Mouse (Mus musculus) embryonic fibroblast, embryonic 13.5 days (primary cell): ENCODE measurements around the gene Gpatch1. TPM values are rescaled to one million over a fixed set of nuclear protein-coding genes. Genes with fewer than 3 reads are reported as not detected.

Experiments used
- H3K27ac ChIP-seq: 2 replicates; pipeline ENCODE4 v1.5.1; 2012; ENCODE audit warnings: low read length, control low read depth, inconsistent platforms; ENCODE audit not compliant: insufficient read depth
- H3K4me1 ChIP-seq: 2 replicates; pipeline ENCODE4 v1.6.1; 2011; ENCODE audit warnings: low read length; ENCODE audit not compliant: control insufficient read depth, insufficient read depth
- H3K4me3 ChIP-seq: 2 replicates; pipeline ENCODE4 v1.5.1; 2011; ENCODE audit warnings: mild to moderate bottlenecking, control low read depth, low read length; ENCODE audit not compliant: insufficient read depth
- CTCF ChIP-seq: IDR thresholded peaks from 2 replicates; pipeline ENCODE4 v1.5.1; 2011; ENCODE audit warnings: mild to moderate bottlenecking, control low read depth, low read length, moderate library complexity, borderline replicate concordance; ENCODE audit not compliant: insufficient read depth
- POLR2A ChIP-seq: IDR thresholded peaks from 2 replicates; pipeline ENCODE4 v1.6.1; 2011; ENCODE audit warnings: low read depth, mild to moderate bottlenecking, control low read depth, low read length, moderate library complexity
- polyA plus RNA-seq: library from polyadenylated mRNA; stranded (reverse); fragments of >200 nt; gene quantifications from 2 replicates; pipeline ENCODE4 v1.2.4, GENCODE M21; 2011; ENCODE audit warnings: low read depth; ENCODE audit not compliant: missing spikeins, insufficient read length

Gpatch1 gene
- polyA plus RNA-seq, 1 experiment = 9.8 TPM

GRCm38 (mm10) chr7:35349022-35349421 is 30.8 kb upstream of the Gpatch1 start:
- Histone ChIP-seq H3K4me1 (no peaks in the 10 kb centered on the region), H3K27ac (no peak overlapping the region), H3K4me3 (no peak overlapping the region)
- TF ChIP-seq CTCF = no peak
- no peak for TF ChIP-seq POLR2A

GRCm38 (mm10) chr7:35347918-35348700 is 29.9 kb upstream of the Gpatch1 start:
- TF ChIP-seq CTCF (no peak), POLR2A (no peak)
- no peak overlapping the region for H3K27ac ChIP-seq
- H3K4me3 ChIP-seq = no peak overlapping the region
- H3K4me1 ChIP-seq = no peaks in the 10 kb centered on the region

GRCm38 (mm10) chr7:35344785-35345330 is 26.6 kb upstream of the Gpatch1 start:
- TF ChIP-seq CTCF = no peak
- TF ChIP-seq POLR2A = no peak
- H3K4me3 ChIP-seq = no peak overlapping the region
- H3K4me1 ChIP-seq = no peaks in the 10 kb centered on the region
- H3K27ac ChIP-seq = no peak overlapping the region

GRCm38 (mm10) chr7:35342498-35342897 is 24.3 kb upstream of the Gpatch1 start:
- Histone ChIP-seq H3K27ac (no peak overlapping the region), H3K4me3 (no peak overlapping the region), H3K4me1 (no peaks in the 10 kb centered on the region)
- TF ChIP-seq POLR2A = no peak
- TF ChIP-seq CTCF = no peak

- Histone ChIP-seq H3K27ac (no peak overlapping the region), H3K4me1 (no peaks in the 10 kb centered on the region), H3K4me3 (no peak overlapping the region)
- TF ChIP-seq CTCF = no peak
- TF ChIP-seq POLR2A = no peak
These were observed 23.0 kb upstream of the Gpatch1 start for GRCm38 (mm10) chr7:35341282-35341681.

- Histone ChIP-seq H3K27ac (no peak overlapping the region), H3K4me3 (no peak overlapping the region), H3K4me1 (no peaks in the 10 kb centered on the region)
- no peak for TF ChIP-seq CTCF
- no peak for TF ChIP-seq POLR2A
These were observed 22.0 kb upstream of the Gpatch1 start for GRCm38 (mm10) chr7:35340196-35340595.

- no peak for TF ChIP-seq POLR2A
- H3K4me1 ChIP-seq = no peaks in the 10 kb centered on the region; the same call in 1 of the 2 replicates
- H3K27ac ChIP-seq = no peak overlapping the region
- H3K4me3 ChIP-seq = peak overlapping the region; percentile 58
These were observed 16.6 kb upstream of the Gpatch1 start for GRCm38 (mm10) chr7:35334527-35335452.

- TF ChIP-seq CTCF (no peak), POLR2A (peak; percentile 43; the same call in 1 of the 2 replicates)
- no peaks in the 10 kb centered on the region; the same call in 1 of the 2 replicates for H3K4me1 ChIP-seq
- H3K27ac ChIP-seq = no peak within 1 kb of the TSS
- H3K4me3 ChIP-seq = peak within 1 kb of the TSS; percentile 58
These were observed 15.7 kb upstream of the Gpatch1 start, which contains the start of gene Rhpn2 for GRCm38 (mm10) chr7:35333692-35334526. Gene Rhpn2, plus strand, starts transcription at chr7:35334170.

- no peaks in the 10 kb centered on the region; the same call in 1 of the 2 replicates for H3K4me1 ChIP-seq
- no peak overlapping the region for H3K27ac ChIP-seq
These were observed 15.0 kb upstream of the Gpatch1 start for GRCm38 (mm10) chr7:35333231-35333651.

More at GRCm38 (mm10) chr7:35333231-35333651, 15.0 kb upstream of the Gpatch1 start:
- no peak for TF ChIP-seq POLR2A
- no peak for TF ChIP-seq CTCF
- peak overlapping the region; percentile 45 for H3K4me3 ChIP-seq
